Mouse (Mus musculus): ENCODE measurements around the gene Slc8a1.

Gene Slc8a1

GRCm38 (mm10) chr17:81424256-81424912, 313.8 kb downstream of the Slc8a1 start:
- in situ Hi-C loops (cut with MboI, MseI), result no loop called here

GRCm38 (mm10) chr17:81419802-81420459, 318.2 kb downstream of the Slc8a1 start:
- in situ Hi-C loops (cut with MboI, MseI), result no loop called here

- in situ Hi-C loops (cut with MboI, MseI), result no loop called here
Measured at GRCm38 (mm10) chr17:81416361-81417114, 321.6 kb downstream of the Slc8a1 start.

GRCm38 (mm10) chr17:81412736-81413135, 325.4 kb downstream of the Slc8a1 start:
- in situ Hi-C loops (cut with MboI, MseI), result no loop called here

DNA sequence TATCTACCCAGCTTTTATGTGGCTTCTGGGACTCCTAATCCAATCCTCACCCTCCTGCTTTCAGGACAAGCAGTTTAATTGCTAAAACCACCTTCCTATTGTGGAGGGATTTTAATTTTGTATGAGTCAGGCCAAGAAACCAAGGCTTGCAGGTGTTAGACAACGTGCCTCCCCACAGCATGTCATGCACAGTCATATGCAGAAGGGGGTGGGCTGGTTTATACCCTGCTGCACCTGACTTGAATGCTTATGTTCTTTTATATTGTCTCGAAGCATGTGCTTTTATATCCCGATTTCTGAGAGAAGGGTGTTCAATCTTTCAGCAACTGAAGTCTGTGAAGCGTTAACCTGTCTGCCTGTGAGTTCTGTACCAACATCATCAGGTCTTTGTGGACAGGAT, 334.0 kb downstream of the Slc8a1 start:
- in situ Hi-C loops (cut with MboI, MseI), result no loop called here

DNA sequence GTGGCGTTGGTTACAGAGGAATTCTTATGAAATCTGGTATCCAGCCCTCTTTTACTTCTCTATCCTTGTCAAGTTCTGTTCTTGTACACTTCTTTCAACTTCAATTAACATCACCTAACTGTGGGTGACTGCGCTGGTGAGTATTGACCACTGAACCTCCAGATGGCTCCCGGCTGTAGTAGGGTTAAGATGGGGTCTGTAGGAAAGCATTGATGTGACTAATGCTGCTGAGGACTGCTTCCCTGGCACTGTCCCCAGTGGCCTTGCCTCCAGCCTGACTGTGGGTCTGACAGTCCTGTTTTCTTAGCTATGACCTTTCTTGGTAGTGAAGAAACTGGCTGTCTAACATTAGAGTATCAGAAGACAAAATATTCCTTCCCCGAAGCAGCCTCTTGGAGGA, 335.1 kb downstream of the Slc8a1 start:
- in situ Hi-C loops (cut with MboI, MseI), result no loop called here

GRCm38 (mm10) chr17:81402636-81403035, 335.5 kb downstream of the Slc8a1 start:
- in situ Hi-C loops (cut with MboI, MseI), result no loop called here

DNA sequence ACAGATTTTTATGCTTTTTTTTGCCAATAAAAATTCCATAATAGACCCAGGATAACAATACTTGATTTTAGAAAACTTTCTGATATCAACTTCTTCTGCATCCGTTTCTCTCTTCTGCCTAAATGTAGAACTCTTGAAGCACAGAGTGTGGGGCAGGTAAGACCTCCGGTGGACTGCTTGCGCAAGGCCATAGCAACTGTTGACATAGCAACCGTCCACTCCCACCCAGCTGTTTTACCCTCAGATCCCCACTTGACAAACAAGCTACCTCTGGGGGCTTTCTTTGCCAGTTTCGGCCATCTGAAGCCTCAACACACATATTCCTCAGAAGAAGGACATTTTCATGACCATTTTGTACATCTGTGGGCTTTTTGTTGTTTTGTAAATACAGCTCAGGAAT, 337.8 kb downstream of the Slc8a1 start:
- in situ Hi-C loops (cut with MboI, MseI), result no loop called here

GRCm38 (mm10) chr17:81397434-81397833, 340.7 kb downstream of the Slc8a1 start:
- in situ Hi-C loops (cut with MboI, MseI), result no loop called here

- in situ Hi-C loops (cut with MboI, MseI), result no loop called here
Measured at GRCm38 (mm10) chr17:81394124-81394523, 344.1 kb downstream of the Slc8a1 start.

DNA sequence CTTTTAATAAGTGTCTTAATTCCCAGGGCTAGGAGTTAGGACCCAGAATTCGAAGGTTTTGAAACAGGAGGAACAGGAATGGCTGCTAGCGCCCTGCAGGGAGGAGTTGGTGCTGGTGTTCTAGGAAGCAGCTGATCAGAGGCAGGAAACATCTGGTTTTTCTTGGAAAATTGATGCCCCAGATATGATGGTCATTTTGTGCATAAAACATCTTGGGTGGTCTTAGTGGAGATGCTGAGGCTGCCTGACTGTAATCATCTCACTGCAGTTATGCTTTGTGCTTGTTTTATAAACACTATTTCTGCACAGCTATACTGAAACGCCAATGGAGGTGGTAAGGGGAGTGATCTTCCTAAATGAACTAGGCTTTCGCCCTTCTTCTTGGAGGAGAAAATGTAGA, 345.1 kb downstream of the Slc8a1 start:
- in situ Hi-C loops (cut with MboI, MseI), result no loop called here

DNA sequence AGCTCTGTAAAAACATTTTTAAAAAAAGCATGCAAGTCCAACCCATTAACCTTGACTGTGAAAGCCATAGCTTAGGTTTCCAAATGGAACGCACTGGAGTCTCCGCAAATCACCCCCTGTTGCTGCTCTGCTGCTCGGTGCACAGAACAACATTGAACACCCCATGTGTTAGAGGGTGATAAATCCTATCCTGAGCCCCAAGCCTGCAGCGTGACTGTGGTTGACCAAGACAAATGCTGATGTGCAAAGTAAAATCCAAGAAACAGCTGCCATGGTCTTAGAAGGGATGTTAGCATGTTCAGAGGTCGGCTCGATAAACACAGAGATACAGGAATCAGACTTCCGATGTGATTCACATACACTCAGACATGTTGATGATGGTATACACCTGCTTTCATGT, 346.7 kb downstream of the Slc8a1 start:
- in situ Hi-C loops (cut with MboI, MseI), result no loop called here

DNA sequence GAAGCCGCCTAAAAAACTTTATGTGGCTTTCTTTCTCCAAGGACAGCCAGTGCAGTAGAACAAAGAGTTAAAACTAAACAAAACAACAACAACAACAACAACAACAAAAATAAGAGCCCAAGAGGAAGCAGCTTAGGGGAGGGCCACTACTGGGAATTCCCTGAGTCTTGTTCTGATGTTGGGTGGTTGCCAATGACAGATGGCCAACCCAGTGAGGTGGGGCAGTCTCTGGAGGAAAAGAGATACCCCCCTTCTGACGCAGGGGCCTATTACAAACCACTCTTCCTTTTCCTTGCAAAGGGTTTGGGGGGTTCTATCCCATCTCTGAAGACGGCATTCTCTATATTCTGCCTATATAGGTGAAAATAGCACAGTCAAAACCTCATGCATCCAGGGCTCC, 347.4 kb downstream of the Slc8a1 start:
- in situ Hi-C loops (cut with MboI, MseI), result no loop called here

GRCm38 (mm10) chr17:81386118-81386517, 352.1 kb downstream of the Slc8a1 start:
- in situ Hi-C loops (cut with MboI, MseI), result no loop called here

DNA sequence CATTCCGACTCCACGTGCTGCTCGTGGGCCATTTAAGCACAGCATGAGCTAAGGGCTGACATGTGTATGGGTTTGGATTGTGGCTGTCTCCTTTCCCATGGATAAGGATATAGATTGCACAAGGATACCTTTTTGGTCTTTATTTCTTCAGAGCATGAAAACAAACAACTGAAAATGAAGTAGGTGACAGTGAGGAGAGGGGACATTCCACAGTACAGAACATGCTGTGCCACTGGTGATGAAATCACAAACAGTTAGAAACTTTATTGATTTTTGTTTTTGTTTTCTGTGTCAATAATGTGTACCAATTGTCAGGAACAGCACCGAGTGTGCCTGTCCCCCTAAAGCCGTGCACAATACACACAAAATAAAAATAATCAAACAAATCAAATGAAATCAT, 352.7 kb downstream of the Slc8a1 start:
- in situ Hi-C loops (cut with MboI, MseI), result no loop called here

DNA sequence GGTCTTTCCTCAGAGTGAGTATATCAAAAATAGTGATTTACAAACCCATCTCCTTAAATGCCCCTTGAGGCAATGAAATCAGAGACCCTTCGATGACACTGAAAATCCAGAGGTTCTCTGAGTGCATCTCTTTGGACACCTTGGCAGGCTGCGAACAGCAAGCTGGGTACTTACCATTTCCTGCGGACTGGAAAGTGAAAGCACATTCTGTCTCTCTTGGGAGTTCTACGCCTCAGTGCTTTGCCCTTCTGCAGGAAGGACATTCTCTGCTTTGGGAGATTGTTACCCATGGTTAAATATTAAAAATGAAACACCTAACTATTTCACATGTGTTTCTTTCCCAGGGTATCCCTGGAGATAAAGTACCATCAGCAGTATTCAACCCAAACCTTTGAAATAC, 354.7 kb downstream of the Slc8a1 start:
- in situ Hi-C loops (cut with MboI, MseI), result no loop called here

DNA sequence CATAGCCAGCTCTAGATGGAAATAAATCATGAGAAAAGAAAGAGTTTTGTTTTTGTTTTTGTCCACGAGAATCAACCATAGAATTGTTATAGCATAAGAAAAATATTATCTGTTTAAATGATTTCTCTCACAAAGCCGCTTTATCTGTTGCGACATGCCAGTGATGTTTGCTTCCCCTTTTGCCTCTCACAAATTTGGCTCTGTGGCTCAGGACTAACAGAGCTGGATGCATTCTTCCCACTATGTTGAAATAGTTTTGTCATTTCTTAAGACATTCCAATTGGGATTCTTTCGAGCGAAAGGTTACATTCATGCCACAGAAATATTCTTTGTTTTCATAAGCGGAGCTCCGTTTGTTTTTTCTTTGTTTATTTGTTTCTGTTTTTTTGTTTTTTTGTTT, 359.7 kb downstream of the Slc8a1 start:
- in situ Hi-C loops (cut with MboI, MseI), result no loop called here

- in situ Hi-C loops (cut with MboI, MseI), result no loop called here
Measured at GRCm38 (mm10) chr17:81377757-81378299, 360.3 kb downstream of the Slc8a1 start.

- in situ Hi-C loops (cut with MboI, MseI), result no loop called here
Measured at GRCm38 (mm10) chr17:81377195-81377594, 361.0 kb downstream of the Slc8a1 start.

GRCm38 (mm10) chr17:81375901-81376300, 362.3 kb downstream of the Slc8a1 start:
- in situ Hi-C loops (cut with MboI, MseI), result no loop called here

- in situ Hi-C loops (cut with MboI, MseI), result no loop called here
Measured at GRCm38 (mm10) chr17:81369036-81369435, 369.1 kb downstream of the Slc8a1 start.

DNA sequence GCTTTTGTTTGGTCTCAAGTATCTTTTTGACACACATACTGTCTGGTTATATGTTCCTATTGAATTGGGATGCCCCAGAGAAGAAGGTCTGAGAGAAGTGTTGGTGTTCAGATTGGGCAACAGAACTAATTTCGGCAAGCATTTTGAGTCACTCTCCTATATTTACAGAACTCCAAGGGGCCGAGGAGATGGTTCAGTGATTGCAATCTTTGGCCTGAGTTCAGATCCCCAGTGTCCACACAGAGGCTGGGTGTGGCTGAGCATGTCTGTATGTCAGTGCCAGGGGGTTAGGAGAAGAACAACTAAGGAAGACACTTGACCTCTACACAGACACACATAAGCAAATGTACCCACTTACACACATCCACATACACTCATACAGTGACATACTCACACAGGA, 369.7 kb downstream of the Slc8a1 start:
- in situ Hi-C loops (cut with MboI, MseI), result no loop called here

DNA sequence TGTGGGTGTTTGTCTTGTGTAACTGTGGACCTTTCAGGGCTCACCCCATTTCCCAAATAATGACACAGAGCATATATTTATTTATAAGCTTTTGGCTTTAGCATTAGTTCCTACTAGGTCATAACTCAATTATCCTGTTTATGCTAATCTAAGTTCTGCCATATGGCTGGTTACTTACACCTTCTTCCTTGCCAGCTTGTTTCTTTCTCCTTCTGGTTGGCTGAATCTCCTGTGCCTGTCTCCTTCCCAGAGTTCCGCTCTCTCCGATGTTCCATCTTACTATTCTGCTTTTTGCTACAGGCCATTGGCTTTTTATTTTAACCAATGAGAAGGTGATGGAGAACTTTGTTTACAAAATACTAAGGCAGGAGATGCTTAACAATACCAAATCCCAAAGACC, 374.8 kb downstream of the Slc8a1 start:
- in situ Hi-C loops (cut with MboI, MseI), result no loop called here
